Mouse (Mus musculus) liver, embryonic 14.5 days (tissue): ENCODE results near the gene Exoc3l. TPM values are rescaled to one million over a fixed set of nuclear protein-coding genes. Genes with fewer than 3 reads are reported as not detected.

Source experiments
- ATAC-seq: fragments of 200-750 bp; cut with Nextera tagmentation; 2 replicates; pipeline ENCODE4 v1.8.0; 2017; ENCODE audit warnings: moderate number of reproducible peaks, mild to moderate bottlenecking, moderate library complexity; ENCODE audit not compliant: insufficient read depth
- DNase-seq, 3 experiments: peaks; one replicate each; pipeline ENCODE4 v3.0.0-alpha.2; 2012 to 2013; ENCODE audit warnings: low read depth in 3 of 3, low spot score in 3 of 3
- H3K27ac ChIP-seq: fragments of 300-500 bp; sonication (generic); 2 replicates; pipeline ENCODE4 v1.5.1; 2014; ENCODE audit warnings: moderate library complexity, mild to moderate bottlenecking, control low read depth, inconsistent platforms
- H3K27me3 ChIP-seq: fragments of 300-500 bp; sonication (generic); 2 replicates; pipeline ENCODE4 v1.6.1; 2014; ENCODE audit warnings: mild to moderate bottlenecking, low read length, moderate library complexity; ENCODE audit not compliant: control insufficient read depth, insufficient read depth
- H3K36me3 ChIP-seq: fragments of 300-500 bp; sonication (generic); replicated peaks from 2 replicates; pipeline ENCODE4 v1.6.1; 2014; ENCODE audit warnings: low read depth; ENCODE audit not compliant: control insufficient read depth, insufficient read depth
- H3K4me1 ChIP-seq, 2 experiments: fragments of 200-500 bp in 1 of 2; fragments of 300-500 bp in 1 of 2; sonication (generic) in 1 of 2; replicated peaks; 2 replicates each; pipeline ENCODE4 v1.6.1; 2012 to 2014; ENCODE audit warnings: antibody characterized with exemption in 1 of 2, inconsistent platforms in 1 of 2, low read length in 1 of 2; ENCODE audit not compliant: control insufficient read depth in 2 of 2, insufficient read depth in 2 of 2
- H3K4me2 ChIP-seq: fragments of 300-500 bp; sonication (generic); 2 replicates; pipeline ENCODE4 v1.6.1; 2014; ENCODE audit warnings: low read depth, mild to moderate bottlenecking, control low read depth, moderate library complexity
- H3K4me3 ChIP-seq, 2 experiments: fragments of 200-500 bp in 1 of 2; fragments of 300-500 bp in 1 of 2; sonication (generic) in 1 of 2; 2 replicates each; pipeline ENCODE4 v1.5.1; 2012 to 2014; ENCODE audit warnings: low read depth in 2 of 2, low read length in 2 of 2, mild to moderate bottlenecking in 2 of 2, control low read depth in 1 of 2, inconsistent platforms in 1 of 2, moderate library complexity in 1 of 2; ENCODE audit not compliant: insufficient read depth in 1 of 2
- H3K9ac ChIP-seq: fragments of 300-500 bp; sonication (generic); replicated peaks from 2 replicates; pipeline ENCODE4 v1.6.1; 2014; ENCODE audit warnings: mild to moderate bottlenecking, control low read depth, moderate library complexity
- H3K9me3 ChIP-seq: fragments of 300-500 bp; sonication (generic); 2 replicates; pipeline ENCODE4 v1.6.1; 2016; ENCODE audit warnings: low read length, mixed read lengths; ENCODE audit not compliant: control insufficient read depth
- CTCF ChIP-seq: IDR thresholded peaks from 2 replicates; pipeline ENCODE4 v1.5.1; 2016; ENCODE audit warnings: antibody characterized with exemption, low read depth, control low read depth
- EP300 ChIP-seq: IDR thresholded peaks from 2 replicates; pipeline ENCODE4 v1.6.1; 2016; ENCODE audit warnings: antibody characterized with exemption, low read depth
- WGBS: fragments of 180-500 bp; shearing (Covaris S2); extraction: QIAGEN DNeasy Blood & Tissue Kit; methylation state at CpG from one replicate; pipeline ENCODE4 v1.1.7; 2014; ENCODE audit not compliant: insufficient replicate concordance; 5-methylcytosine and 5-hydroxymethylcytosine counted together
- polyA plus RNA-seq, 2 experiments: library from polyadenylated mRNA; depleted of rRNA in 1 of 2; stranded (reverse) in 1 of 2; unstranded in 1 of 2; fragments of >200 nt; fragmentation: Nextera tagmentation in 1 of 2; extraction: Ambion mirVana in 1 of 2; gene quantifications; 2 replicates each; pipeline versions ENCODE4 v1.2.1 to v1.2.3; 2012 to 2014

Exoc3l gene
- polyA plus RNA-seq (2012; rRNA removed) (6.2 and 6.5 TPM in 2 replicates), polyA plus RNA-seq (2014; fragmentation: Nextera tagmentation; extraction: Ambion mirVana) (4.5 and 4.7 TPM in 2 replicates)

DNA sequence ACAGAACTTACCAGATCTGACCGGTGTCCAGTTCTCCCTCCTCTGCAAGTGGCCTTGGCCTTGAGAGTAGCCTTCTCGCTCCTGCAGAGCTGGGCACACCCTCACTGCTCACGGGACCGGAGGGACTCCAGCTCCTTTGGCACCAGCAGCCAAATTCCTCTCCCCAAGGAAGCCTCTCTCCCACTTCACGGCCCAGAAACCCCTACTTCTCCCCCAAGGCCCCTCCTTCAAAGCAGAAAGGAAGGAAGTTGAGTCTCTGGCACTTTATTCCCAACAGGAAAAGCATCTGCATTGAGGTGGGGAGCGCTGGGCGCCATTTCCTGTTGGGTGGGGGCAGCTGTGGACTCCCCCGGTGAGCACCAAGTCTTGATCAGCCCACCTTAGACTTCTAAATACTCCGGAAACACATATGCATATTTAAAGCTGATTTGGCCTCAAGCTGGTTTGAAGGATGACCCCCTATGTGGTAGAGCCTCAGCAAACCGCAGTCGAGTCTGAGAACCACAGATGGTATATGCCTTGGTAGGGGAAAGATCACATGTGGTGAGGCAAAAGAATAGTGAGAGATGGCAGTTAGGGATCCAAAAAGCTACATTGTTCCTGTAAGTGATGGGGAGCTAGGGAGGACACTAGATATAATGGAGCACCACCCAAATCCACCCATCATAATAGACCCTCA lies at the start of gene Exoc3l:
Exoc3l (minus strand) TSS at position 207 of the 679 bp plus-strand sequence.
- Histone ChIP-seq H3K36me3 (peaks cover 24% of the 10 kb centered on the region), H3K4me3 (peak within 1 kb of the TSS; percentile 97 to 98), H3K4me2 (peak within 1 kb of the TSS; percentile 99), H3K27ac (peak within 1 kb of the TSS; percentile 97), H3K4me1 (peaks cover 25 to 33% of the 10 kb centered on the region in 2 experiments), H3K27me3 (no peaks in the 10 kb centered on the region), H3K9me3 (no peaks in the 10 kb centered on the region), H3K9ac (peak within 1 kb of the TSS; percentile 95)
- DNase-seq (no peak), ATAC-seq (no peak)
- WGBS: 25% methylated on average over 11 of the region's 11 CpGs
- no peak for TF ChIP-seq CTCF
- TF ChIP-seq EP300: no peak

DNA sequence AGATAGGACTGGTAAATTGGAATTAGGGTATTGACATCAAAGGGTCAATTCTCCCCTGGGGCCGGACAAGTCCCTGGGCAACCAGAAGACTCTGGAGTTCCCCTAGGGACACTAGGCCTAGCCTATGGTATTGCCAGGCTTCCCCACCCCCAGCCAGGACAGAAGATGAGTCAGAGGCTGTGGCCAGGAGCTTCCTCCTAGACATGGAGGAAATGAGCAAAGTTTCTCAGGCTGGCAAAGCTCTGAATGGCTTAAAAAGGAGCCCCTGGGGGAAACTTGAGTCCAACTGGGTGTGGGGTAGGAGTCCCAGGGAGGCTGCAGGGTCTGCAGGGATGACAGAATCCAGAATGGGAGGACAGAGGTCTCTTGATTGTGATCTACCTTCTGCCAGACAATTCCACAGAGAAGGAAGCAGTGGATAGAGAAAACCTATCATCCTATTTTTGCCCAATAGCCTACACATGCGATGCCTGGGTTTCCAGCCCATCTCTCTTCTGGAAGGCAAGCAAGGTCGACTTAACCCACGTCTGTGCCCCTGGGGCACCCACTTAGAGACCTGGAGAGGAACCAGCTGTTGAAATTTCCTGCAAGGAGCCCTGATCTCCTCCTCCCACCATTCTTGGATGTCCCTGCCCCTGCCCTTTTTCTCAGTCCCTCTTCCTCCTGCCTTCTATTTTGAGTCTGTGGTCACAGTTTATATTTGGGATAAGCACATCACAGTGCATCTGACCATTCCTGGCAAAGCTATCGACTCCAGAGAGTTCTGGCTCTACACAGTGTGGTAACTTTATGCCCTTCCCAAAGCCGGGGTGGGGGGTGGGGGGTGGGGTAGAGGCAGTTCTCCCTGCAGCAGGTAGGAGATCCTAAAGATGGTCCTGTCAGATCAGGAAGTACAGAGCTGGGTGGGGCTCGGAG lies 49.4 kb upstream of the Exoc3l start:
- Histone ChIP-seq H3K4me3 (no peak overlapping the region), H3K9ac (no peak overlapping the region), H3K27ac (no peak overlapping the region), H3K36me3 (no peaks in the 10 kb centered on the region), H3K9me3 (no peaks in the 10 kb centered on the region), H3K27me3 (peaks cover 39% of the 10 kb centered on the region), H3K4me2 (peak overlapping the region; percentile 28; the same call in 1 of the 2 replicates), H3K4me1 (peaks cover 9 to 15% of the 10 kb centered on the region in 2 experiments)
- DNase-seq (no peak), ATAC-seq (no peak)
- 26% methylated on average over 7 of the region's 7 CpGs for WGBS
- no peak for TF ChIP-seq CTCF
- no peak for TF ChIP-seq EP300

DNA sequence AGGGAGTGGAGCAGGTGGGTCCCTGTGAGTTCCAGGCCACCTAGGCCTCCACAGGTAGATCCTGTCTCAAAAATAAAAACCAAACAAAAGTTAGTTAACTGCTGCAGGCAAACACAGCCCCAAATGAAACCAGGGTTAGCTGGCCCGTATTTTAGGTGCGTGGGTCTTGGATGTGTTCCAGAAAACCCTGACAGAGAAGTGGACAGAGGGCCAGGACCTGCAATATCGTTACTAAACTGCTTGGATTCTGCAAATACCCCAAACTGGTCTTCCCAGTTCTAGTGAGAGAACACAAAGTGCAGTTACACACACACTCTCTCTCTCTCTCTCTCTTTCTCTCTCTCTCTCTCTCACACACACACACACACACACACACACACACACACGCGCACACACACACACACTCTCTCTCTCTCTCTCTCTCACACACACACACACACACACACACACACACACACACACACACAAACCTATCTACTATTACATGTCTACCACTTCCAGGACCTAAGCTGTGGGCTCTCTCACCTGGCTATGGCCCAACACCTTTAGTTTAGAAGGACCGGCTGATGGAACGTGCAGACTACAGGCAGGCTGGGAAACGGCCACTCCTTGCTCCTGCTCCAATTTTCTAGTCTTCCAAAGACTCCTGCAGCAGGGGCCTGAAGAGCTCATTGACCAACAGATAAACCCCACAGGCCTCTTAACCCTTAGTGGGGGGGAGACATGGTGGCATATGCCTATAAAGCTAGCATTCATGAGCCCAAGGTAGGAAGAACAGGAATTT lies 48.1 kb upstream of the Exoc3l start:
- ATAC-seq (no peak), DNase-seq (no peak)
- TF ChIP-seq CTCF (no peak), EP300 (no peak)
- Histone ChIP-seq H3K4me1 (peaks cover 16 to 26% of the 10 kb centered on the region in 2 experiments), H3K4me3 (no peak overlapping the region), H3K27ac (no peak overlapping the region), H3K4me2 (no peak overlapping the region), H3K36me3 (no peaks in the 10 kb centered on the region), H3K9ac (no peak overlapping the region), H3K27me3 (peaks cover 26% of the 10 kb centered on the region), H3K9me3 (no peaks in the 10 kb centered on the region)
- WGBS: 53% methylated on average over 8 of the region's 8 CpGs

DNA sequence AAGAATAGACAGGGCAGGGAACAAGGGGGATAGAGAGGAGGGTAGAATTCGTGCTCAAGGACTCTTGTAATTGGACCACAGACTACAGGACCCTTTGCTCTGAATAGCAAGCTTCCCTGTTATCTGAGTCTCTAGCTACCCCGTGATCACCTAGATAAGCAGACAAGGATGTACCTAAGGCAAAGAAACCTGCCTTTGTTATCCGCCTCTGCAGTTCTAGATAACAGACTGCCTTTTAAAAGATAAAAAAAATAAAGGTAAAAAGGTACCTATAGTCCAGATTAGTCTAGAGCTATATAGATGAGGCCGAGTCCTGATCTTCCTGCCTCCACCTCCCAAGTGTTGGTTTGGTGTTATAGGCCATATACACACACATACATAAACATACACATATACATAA lies 46.9 kb upstream of the Exoc3l start:
- no peaks in the 10 kb centered on the region for H3K36me3 ChIP-seq
- ATAC-seq (no peak), DNase-seq (no peak)
- TF ChIP-seq CTCF: no peak
- TF ChIP-seq EP300: no peak
- peaks cover 10 to 22% of the 10 kb centered on the region in 2 experiments for H3K4me1 ChIP-seq
- H3K9ac ChIP-seq: no peak overlapping the region
- WGBS: 37% methylated on average over 4 of the region's 4 CpGs
- H3K27me3 ChIP-seq: peaks cover 16% of the 10 kb centered on the region
- H3K27ac ChIP-seq: no peak overlapping the region
- no peak overlapping the region for H3K4me2 ChIP-seq
- no peak overlapping the region for H3K4me3 ChIP-seq
- no peaks in the 10 kb centered on the region for H3K9me3 ChIP-seq
